Mouse (Mus musculus) gastrocnemius, adult 8-10 months (tissue): ENCODE results near the gene Myo1d. TPM values are rescaled to one million over a fixed set of nuclear protein-coding genes. Genes with fewer than 3 reads are reported as not detected.

Source experiments
- DNase-seq, 2 experiments: peaks; one replicate each; pipeline ENCODE4 v3.0.0; 2022; ENCODE audit warnings: low spot score in 2 of 2
- total RNA-seq, 4 experiments: library from RNA; stranded (reverse); gene quantifications; 2 replicates each; pipeline ENCODE4 v1.2.4; 2022

Gene Myo1d
- total RNA-seq, 4 experiments from 2014 or later = 2.3 to 3.6 (median 3.2) TPM

DNA sequence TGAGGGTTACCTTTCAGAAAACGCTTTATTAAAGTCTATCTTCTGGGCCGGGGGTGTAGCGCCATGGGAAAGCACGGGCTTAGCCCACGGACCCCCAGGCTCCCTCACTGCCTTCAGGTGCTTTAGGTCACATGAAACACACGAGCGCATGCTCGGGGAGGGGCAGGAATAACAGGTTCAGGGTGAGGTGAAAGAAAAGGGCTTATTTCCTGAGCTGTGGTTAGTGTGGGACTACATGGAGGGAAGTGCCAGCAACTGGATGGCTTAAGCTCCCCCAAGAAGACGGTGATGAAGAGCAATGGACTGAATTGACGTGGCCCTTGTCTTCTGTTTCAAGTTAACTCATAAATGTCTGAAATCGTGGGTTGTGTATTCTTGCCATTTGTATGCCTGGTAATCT lies 226.8 kb downstream of the Myo1d start:
- no peak for DNase-seq

DNA sequence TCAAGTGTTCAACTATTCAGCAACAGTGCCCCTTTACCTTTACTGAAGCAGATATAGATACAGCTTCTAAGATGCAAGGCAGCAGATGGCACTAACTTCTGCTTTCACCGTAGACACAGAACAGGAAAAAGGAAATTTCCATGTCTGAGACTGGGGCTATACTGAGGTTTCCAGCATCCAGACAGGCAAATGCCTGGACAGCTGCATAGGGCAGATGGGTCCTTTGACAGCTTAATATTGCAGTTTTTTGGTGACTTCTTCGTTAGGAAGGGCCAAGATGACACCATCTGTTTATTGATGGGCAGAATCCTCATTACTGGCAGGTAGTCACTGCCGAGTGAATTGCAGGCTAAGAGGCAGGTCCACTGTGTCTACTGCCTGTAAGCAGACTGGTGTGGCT lies 228.2 kb downstream of the Myo1d start:
- no peak for DNase-seq

DNA sequence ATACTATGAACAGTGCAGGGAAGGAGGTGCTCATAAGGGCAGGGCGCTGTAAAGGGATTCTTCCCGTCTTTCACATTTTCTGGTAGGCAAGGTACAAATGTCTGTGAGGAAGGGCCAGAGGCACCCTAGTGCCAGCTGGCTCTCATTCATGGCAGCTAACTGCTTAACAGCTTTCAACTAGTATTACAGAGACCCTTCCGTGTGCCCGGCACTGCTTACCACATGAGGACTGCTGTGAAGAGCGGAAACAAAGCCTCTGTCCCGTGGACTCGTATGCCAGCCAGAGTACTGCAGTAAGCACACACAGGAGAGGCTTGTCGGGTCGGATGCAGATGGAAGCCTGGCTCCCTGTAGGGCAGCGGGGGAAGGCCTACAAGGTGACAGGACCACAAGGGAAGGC lies 229.6 kb downstream of the Myo1d start:
- DNase-seq = no peak

DNA sequence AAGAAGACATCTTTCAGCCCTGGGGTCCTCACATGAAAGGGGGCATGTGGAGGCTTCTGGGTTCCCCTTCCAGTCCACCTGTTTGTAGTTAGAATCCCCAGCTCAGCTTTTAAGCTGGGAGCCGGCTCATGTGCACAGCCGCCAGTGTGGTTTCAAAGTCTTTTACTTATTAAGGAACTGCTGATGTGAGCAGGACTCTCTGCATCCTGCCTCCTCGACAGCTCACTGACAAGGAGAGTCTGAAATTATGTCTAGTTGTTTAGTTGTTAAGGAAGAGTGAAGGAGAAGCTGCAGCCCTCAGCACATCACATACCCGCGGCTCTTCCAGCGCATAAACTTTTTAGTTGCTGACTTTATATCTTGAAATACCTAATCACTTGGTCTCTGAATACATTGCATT lies 230.0 kb downstream of the Myo1d start:
- DNase-seq = no peak

DNA sequence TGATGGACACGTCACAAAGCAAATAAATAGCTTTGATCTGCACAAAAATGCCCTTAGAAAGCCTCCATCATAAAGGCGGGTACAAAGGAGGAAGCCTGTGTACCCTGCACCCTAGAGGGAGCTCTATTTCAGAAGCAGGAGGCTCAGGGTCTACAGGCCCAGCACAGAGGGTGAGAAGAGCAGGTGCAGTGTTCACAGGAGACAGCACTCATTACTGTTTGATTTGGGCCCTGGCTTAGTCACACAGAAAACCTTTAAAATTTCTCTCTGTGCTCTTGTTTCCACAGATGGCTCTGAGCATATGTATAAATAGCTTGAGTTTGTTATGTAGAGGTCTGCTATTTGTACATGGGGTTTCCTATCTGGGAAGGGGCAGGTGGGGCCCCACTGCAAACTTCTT lies 233.6 kb downstream of the Myo1d start:
- DNase-seq = no peak

DNA sequence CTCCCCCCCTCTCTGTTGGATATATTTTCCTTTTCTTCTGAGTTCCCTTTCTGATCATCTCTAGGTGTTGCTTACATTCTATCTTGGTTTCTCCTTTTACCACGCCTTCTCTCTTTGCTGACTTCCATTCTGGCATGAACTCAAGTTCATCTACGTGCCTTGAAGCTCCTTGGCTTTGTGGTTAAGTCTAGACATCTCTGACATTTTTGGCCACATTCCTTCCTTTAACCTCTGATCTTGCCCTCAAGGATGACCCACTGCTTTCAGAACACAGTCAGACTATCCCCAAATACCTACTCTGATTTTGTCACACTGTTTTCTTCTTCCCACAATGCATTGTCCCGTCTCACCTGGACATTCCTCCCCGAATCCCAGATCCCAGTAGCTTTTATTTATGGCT lies 240.8 kb downstream of the Myo1d start:
- no peak for DNase-seq

DNA sequence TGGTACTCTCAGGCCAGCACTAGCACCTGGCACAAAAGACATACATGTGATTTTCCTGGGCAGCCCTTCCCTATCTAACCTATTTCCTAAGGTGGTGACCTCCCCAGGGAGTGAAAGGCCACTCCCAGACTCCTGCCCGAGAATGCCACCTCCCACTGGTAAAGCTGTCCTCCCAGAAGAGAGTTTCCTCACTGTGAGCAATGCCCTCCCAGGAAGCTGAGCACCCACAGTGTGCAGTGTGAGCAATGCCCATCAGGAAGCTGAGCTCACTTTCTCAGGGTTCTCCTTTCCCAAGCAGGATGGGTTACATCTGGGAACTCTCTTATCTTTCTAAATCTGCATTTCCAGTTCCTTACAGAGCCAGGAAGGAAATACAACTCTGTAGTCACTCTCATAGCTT lies 246.9 kb downstream of the Myo1d start:
- no peak for DNase-seq

DNA sequence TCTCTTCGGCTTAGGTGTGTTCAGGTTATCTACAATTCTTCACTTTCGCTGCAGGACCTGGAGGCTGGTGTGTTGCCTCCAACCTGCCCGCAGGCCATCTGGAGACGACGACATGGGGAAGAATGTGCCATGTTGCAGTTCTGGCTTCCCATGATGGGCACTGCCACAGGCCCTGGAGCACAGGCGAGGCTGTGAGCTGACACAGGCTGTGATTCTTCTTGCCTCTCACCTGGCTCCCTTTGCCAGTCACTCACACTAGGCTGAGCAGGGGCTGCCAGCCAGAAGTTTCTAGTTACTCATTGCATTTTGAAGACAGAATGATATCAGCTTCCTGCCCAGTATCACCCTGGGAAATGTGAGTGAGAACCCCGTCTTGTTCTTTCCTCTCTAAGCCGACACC lies 250.7 kb downstream of the Myo1d start:
- DNase-seq = no peak

DNA sequence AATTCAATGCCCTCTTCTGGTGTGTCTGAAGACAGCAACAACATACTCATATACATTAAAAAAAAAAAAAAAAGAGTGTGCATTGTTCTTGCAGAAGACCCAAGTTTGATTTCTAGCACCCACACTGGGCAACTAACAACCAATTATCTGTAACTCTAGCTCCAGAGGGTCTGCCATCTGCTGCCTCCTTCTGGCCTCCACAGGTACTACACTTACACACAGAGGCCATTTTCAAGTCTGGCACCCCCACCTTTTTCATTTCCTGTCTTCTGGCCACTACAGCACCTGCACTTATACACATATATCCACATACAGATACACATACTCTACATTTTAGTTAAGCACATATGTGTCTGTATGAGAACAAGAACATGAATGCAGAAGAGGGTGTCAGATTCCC lies 252.1 kb downstream of the Myo1d start:
- no peak for DNase-seq

DNA sequence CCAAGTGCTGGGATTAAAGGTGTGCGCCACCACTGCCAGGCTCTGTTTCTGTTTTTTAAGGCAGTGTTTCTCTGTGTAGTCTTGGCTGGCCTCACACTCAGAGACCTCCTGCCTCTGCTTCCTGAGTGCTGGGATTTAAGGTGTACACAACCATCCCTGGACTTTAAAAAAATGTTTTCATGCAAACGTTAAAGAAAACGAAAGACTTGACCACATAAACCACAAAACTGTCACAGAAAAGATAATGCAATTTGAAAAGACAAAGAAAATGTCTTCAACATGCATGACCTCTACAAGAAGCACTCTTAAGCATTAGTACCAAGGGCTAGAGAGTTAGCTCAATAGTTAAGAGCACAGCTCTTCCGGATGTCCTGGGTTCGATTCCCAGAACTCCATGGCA lies 255.6 kb downstream of the Myo1d start:
- no peak for DNase-seq

DNA sequence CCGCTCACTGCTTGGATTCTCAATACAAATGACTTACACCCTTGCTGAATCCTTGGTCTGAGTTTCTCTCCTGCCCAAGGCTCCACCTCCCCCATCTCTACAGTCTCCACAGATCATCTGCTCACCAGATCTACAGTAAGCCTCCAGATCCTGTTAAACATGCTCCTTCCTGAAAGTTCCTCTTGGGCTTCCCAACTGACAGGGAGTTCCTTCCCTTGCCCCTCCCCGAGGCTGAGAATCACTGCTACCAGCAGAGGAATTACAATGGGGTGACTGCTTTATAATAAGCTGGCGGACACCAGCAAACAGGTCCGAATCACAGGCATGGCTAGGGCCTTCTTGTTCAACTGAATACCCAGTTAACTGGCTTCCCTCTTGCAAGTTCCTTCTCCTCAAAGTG lies 256.4 kb downstream of the Myo1d start:
- DNase-seq = no peak

DNA sequence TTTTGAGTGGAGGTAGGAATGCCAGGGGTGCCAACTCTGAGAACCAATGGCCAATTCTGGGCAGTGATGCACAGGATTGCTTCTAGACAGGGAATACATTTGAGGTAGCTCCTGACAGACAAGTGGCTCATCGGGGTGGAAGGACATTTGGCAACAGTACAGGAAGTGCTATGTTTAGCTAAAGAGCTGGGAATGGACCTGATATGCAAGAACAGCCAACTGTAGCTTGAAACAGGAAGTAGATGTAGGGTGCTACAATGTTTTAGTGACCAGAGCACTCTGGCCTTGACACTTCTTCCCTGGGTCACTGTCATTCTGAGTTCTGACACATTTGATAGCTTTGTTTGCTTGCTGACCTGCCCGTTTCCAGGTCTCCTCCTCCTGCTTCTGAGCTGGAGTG lies 257.0 kb downstream of the Myo1d start:
- no peak for DNase-seq

DNA sequence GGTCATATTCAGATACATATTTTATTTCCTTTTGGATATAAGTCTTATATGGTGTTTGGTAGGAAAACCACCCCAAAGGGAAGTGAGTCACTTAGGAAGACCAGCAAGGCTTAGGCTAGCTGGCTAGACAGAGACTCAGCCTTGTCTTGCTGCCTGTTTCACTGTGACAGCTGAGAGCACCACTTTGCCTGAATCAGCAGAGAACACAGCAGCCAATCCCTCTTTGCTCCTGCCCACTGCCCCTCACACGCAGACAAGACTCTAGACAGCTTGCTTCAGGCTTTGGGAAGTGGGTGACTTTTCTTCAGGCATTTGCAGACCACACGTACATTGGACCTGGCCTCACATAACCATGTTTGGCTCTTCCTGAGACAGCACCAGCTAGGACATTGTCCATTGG lies 258.7 kb downstream of the Myo1d start:
- no peak for DNase-seq

DNA sequence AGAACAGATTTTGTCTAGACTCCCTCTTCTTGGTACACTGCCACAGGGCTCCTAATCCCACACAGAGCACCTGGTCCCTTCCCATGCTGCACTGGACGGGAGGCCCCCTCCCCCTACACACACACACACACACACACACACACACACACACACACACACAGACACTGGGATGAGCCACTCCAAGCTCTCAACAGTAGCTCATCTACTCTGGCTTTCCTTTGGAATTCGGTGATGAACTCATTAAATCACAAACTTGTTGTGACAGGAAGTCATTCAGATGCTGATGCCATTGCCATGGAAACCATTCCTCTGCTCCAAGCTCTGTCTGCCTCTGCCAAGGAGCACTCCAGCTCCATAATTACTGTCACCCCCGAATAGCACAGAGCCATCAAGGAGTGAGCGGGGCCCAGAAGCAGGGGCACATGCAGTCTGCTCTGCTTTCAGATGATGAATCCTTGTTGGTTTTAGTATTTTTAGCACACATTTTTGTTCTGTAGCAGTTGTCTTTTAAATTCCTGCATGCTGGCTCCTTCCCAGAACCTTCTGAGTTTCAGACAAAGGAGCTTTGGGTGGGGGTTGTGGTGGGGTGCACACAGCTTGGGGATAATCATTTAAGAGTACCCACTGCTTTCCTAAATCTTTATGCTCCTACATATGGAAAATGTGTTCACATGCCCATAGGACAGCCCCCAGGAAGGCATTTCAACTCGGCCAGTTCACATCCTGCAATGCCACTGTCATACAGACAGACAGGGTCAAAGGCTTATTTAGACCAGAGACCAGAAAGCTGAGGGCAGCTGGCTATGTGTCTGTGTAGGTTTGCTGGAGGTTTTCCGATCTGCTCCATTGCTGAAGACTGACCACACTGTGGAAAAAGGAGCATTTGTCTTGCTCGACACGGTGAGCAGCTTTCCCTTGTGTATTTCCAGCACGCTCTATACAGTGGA lies 261.1 kb downstream of the Myo1d start:
- no peak for DNase-seq

DNA sequence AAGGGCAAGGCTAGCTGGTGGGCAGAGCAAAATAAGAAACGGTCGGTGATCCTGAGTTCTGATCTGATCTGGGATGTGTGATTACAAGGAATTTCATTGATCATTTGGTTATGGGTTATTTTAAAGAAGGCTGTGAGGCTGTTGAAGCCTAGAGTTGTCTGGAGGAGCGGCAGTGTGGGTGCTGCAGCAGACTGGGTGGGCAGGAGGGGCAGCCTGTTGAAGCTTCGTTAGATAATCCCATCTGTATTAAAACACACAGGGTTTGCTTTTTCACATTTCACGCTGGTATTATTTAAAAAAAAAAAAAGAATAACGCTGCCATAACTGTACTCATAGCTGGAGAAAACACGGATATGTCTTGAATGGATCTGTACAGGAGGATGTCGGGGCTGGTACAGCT lies 263.9 kb downstream of the Myo1d start:
- DNase-seq = no peak

DNA sequence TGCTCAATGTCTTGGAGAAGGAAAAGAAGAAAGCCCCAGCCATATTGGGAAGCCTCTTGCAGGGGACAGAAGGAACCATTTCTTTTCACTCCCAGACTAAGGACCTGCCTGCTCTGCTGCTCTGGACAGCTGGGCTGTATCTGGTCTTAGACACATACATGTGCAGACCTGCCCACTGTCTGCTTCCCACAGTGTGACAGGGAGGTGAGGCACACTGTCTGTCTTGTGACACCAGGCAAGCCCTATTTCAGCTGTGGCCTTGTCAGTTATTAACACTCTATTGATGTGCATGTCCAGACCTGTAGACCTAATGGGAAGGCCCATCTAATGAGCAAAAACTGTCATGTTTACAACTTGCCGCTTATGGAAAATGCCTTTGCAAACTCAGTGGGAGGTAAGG lies 264.5 kb downstream of the Myo1d start:
- no peak for DNase-seq

DNA sequence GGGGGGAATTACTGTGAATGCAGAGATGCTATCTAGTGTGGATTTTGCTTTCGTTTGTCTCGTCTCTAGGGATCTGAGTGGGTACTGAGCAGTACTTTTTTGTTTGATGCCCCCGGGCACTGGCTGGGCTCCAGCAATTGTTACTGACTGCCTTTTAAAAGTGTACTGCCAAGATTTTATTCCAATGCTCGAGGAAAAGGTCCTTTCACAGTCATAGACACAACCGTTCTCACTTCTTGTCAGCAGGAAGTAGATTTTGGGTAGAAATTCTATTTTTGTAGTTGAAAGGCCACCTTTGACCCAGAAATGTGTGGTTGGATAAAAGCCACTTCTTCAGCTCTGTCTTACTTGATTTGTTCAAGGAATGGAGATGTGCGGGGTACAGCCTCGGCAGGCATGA lies 266.0 kb downstream of the Myo1d start:
- no peak for DNase-seq

DNA sequence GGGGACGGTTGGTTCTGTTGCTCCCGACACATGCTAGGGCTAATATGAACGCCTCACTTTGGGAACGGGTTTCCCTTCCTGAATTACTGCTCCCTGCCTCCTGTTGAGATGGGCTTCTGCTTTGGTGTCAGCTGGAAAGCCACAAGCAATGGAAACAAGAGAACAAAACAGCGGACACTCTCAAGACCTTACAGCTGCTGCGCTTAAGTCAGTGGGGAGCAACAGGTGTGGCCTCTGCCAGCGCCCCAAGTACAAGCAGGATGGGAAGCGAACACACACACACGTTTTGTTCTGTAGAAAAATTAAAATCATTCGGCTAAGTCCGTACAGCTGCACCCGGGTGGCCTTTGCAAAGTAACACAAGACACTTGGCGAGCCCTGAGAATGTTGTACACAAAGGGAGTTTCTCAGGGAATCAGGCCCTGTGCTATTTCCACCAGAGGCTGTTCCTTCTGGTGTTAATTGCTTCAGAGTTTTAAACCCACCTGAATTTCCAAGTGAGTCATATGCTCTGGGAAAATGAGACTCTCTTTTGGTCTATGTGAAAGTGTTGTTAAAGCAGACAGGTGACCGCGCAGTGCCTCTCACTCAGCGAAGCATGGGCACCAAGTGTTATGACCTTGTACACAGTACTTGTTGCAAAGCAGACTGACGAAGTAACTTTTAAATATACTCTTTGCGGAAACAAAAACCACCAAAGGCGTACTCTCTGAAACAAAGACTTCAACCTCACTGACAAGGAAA lies 267.3 kb downstream of the Myo1d start:
- DNase-seq = no peak

DNA sequence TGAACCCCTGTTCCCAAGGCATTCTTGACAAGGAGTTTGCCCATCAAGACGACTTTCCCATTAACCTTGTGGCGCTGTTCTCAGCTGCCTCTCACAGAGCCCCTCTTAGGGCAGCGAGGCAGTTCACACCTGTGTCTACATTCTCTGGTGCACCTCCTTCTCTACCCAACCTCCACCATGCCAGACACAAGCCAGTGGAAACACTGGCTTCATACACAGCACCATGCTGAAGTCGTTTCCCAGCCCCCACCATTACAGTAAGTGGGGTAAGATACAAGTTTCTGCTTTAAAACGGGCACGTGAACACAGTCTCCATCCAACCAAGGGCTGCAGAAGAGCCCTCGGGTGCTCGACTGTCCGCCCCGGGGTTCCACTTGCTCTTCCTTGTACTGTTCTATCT lies 269.7 kb downstream of the Myo1d start:
- DNase-seq = no peak

DNA sequence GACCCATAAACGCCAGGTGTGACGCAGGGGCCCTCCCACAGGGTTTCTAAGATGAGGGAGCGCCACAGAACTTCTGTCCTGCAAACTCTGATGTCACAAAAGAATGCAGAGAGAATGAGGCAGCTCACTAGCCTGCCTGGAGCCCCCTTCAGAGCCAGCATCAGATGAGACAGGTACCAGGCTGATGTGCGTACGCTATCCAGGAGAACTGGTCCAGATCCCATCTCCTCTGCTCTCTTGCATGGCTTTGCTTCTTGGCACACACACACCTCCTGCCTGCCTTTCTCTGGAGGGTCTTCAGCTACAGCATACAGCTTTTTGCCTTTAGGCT lies 270.7 kb downstream of the Myo1d start:
- DNase-seq = no peak

DNA sequence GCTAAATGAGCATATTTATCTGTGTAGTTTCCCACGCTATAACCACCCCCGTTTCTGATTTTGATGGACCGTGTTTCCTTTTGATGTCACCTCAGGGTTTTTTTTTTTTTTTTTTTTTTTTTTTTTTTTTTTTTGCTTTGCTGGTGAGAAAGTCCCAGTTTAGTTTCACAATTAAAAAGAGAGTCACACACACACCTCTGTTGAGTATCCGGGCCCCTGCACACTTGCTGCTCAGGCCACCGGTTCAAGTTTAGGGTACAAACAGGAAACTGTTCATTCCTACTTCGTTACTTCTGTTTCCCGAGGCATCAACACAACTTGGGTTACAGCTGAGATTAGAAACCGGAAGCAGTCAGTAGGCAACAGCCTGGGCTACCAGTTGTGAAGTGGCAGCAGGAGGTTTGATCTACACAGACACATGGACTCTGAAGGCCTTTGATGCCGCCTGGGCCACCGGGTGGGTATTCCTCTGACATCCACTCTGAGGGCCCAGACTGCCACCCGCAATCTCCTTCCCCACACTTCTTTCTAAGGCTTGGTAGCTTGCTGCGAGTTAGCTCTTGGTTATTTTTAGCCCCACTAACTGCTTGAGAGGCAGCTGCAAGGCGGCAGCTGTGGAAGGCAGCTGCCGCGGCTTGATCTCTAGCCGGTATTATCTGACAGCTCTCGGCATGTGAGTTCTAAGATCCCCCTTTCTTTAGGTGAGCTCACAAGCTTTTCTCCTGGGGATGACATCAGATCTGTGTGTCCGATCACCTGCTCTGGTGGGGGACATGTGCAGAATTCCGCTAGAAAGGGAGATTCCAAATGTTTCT lies 271.3 kb downstream of the Myo1d start:
- peak; percentile 19 to 21 for DNase-seq

DNA sequence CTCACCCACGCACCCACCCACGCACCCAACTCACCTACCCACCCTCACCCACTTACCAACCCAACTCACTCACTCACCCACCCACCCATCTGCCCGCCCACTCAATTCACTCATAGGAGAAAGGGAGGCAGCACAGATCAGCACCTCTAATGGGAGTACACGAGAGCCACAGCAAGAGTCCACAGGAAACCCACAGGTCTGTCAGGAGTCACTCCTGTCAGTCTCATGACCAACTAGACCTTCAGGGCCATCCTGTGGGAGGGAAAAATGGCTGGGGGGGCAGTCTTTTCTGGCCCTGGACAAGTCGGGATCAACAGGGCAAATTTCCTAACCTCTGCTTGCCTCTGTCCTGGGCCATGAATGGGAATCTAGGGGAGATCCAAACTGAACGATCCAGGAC lies 272.0 kb downstream of the Myo1d start:
- DNase-seq = no peak
